Mouse (Mus musculus) midbrain, embryonic 11.5 days (tissue): Measurements from ENCODE around the gene Cenpp. TPM values are rescaled to one million over a fixed set of nuclear protein-coding genes. Genes with fewer than 3 reads are reported as not detected.

Experiments used
- ATAC-seq: fragments of 200-750 bp; cut with Nextera tagmentation; 2 replicates; pipeline ENCODE4 v1.8.0; 2017; ENCODE audit warnings: moderate TSS enrichment, moderate library complexity; ENCODE audit not compliant: low FRiP score
- DNase-seq: peaks from one replicate; pipeline ENCODE4 v3.0.0; 2015; ENCODE audit warnings: low spot score; ENCODE audit errors: missing footprints
- H3K27ac ChIP-seq: fragments of 300-500 bp; sonication (generic); 2 replicates; pipeline ENCODE4 v1.5.1; 2014; ENCODE audit warnings: low read depth, low read length
- H3K27me3 ChIP-seq: fragments of 300-500 bp; sonication (generic); 2 replicates; pipeline ENCODE4 v1.6.1; 2014; ENCODE audit warnings: mild to moderate bottlenecking, low read length, moderate library complexity, mixed read lengths; ENCODE audit not compliant: control insufficient read depth, insufficient read depth
- H3K36me3 ChIP-seq: fragments of 300-500 bp; sonication (generic); 2 replicates; pipeline ENCODE4 v1.6.1; 2014; ENCODE audit warnings: mild to moderate bottlenecking, low read length, moderate library complexity, mixed read lengths; ENCODE audit not compliant: control insufficient read depth, insufficient read depth
- H3K4me1 ChIP-seq: fragments of 300-500 bp; sonication (generic); 2 replicates; pipeline ENCODE4 v1.6.1; 2014; ENCODE audit warnings: low read length; ENCODE audit not compliant: control insufficient read depth, insufficient read depth
- H3K4me2 ChIP-seq: fragments of 300-500 bp; sonication (generic); 2 replicates; pipeline ENCODE4 v1.6.1; 2014; ENCODE audit warnings: mild to moderate bottlenecking, moderate library complexity
- H3K4me3 ChIP-seq: fragments of 300-500 bp; sonication (generic); 2 replicates; pipeline ENCODE4 v1.5.1; 2014; ENCODE audit warnings: low read depth, low read length
- H3K9ac ChIP-seq: fragments of 300-500 bp; sonication (generic); 2 replicates; pipeline ENCODE4 v1.6.1; 2014; ENCODE audit warnings: low read length
- H3K9me3 ChIP-seq: fragments of 300-500 bp; sonication (generic); 2 replicates; pipeline ENCODE4 v1.6.1; 2016; ENCODE audit warnings: low read length; ENCODE audit not compliant: control insufficient read depth
- WGBS: fragments of 180-500 bp; shearing (Covaris S2); extraction: QIAGEN DNeasy Blood & Tissue Kit; methylation state at CpG from one replicate; pipeline ENCODE4 v1.1.7; 2014; 5-methylcytosine and 5-hydroxymethylcytosine counted together
- polyA plus RNA-seq: library from polyadenylated mRNA; unstranded; fragments of >200 nt; fragmentation: Nextera tagmentation; extraction: Ambion mirVana; gene quantifications from 2 replicates; pipeline ENCODE4 v1.2.1, GENCODE M21; 2014

The Cenpp gene
- polyA plus RNA-seq, 1 experiment from 2014 or later, result 40.7 TPM

- Histone ChIP-seq H3K27ac (no peak overlapping the region), H3K9ac (no peak overlapping the region), H3K4me1 (no peaks in the 10 kb centered on the region), H3K4me2 (no peak overlapping the region), H3K27me3 (no peaks in the 10 kb centered on the region), H3K9me3 (no peaks in the 10 kb centered on the region), H3K36me3 (peaks cover 3% of the 10 kb centered on the region), H3K4me3 (no peak overlapping the region)
- 93% methylated on average over 4 of the region's 4 CpGs for WGBS
- DNase-seq (no peak), ATAC-seq (no peak)
These were observed 186.7 kb downstream of the Cenpp start for GRCm38 (mm10) chr13:49465875-49466274.

GRCm38 (mm10) chr13:49462921-49463320 lies 189.7 kb downstream of the Cenpp start:
- Histone ChIP-seq H3K4me1 (no peaks in the 10 kb centered on the region), H3K27me3 (no peaks in the 10 kb centered on the region), H3K9me3 (no peaks in the 10 kb centered on the region), H3K9ac (no peak overlapping the region), H3K4me2 (no peak overlapping the region), H3K4me3 (no peak overlapping the region), H3K36me3 (peaks cover 3% of the 10 kb centered on the region), H3K27ac (no peak overlapping the region)
- ATAC-seq, result no peak
- WGBS, result 94% methylated on average over 2 of the region's 2 CpGs
- no peak for DNase-seq

- DNase-seq, result no peak
- no peak for ATAC-seq
- no peaks in the 10 kb centered on the region for H3K4me1 ChIP-seq
- H3K9me3 ChIP-seq, result no peaks in the 10 kb centered on the region
- H3K27me3 ChIP-seq, result no peaks in the 10 kb centered on the region
- WGBS, result 88% methylated on average over 15 of the region's 15 CpGs
- no peak overlapping the region for H3K4me2 ChIP-seq
- H3K9ac ChIP-seq, result no peak overlapping the region
- no peak overlapping the region for H3K27ac ChIP-seq
- H3K4me3 ChIP-seq, result no peak overlapping the region
- H3K36me3 ChIP-seq, result peaks cover 3% of the 10 kb centered on the region
These were observed 191.0 kb downstream of the Cenpp start for GRCm38 (mm10) chr13:49461458-49462132.

GRCm38 (mm10) chr13:49460692-49461414 lies 191.7 kb downstream of the Cenpp start:
- 87% methylated on average over 5 of the region's 5 CpGs for WGBS
- no peak for ATAC-seq
- H3K9me3 ChIP-seq, result no peaks in the 10 kb centered on the region

GRCm38 (mm10) chr13:49460276-49460675 lies 192.3 kb downstream of the Cenpp start:
- Histone ChIP-seq H3K9ac (no peak overlapping the region), H3K4me2 (no peak overlapping the region), H3K27me3 (no peaks in the 10 kb centered on the region), H3K9me3 (no peaks in the 10 kb centered on the region), H3K27ac (no peak overlapping the region), H3K4me3 (no peak overlapping the region), H3K4me1 (no peaks in the 10 kb centered on the region), H3K36me3 (peaks cover 3% of the 10 kb centered on the region)
- WGBS, result 93% methylated on average over 4 of the region's 4 CpGs
- DNase-seq (no peak), ATAC-seq (no peak)

More at GRCm38 (mm10) chr13:49460692-49461414, 191.7 kb downstream of the Cenpp start:
- H3K27me3 ChIP-seq, result no peaks in the 10 kb centered on the region
- no peak overlapping the region for H3K27ac ChIP-seq
- DNase-seq, result no peak
- no peak overlapping the region for H3K4me2 ChIP-seq
- H3K4me3 ChIP-seq, result no peak overlapping the region
- H3K36me3 ChIP-seq, result peaks cover 3% of the 10 kb centered on the region
- H3K9ac ChIP-seq, result no peak overlapping the region
- no peaks in the 10 kb centered on the region for H3K4me1 ChIP-seq

- no peaks in the 10 kb centered on the region for H3K4me1 ChIP-seq
- H3K36me3 ChIP-seq, result peaks cover 2% of the 10 kb centered on the region
- DNase-seq (peak; percentile 97), ATAC-seq (peak; percentile 83)
- no peak overlapping the region for H3K9ac ChIP-seq
- WGBS, result 56% methylated on average over 5 of the region's 5 CpGs
- no peak overlapping the region for H3K4me3 ChIP-seq
- no peak overlapping the region for H3K4me2 ChIP-seq
- H3K27ac ChIP-seq, result no peak overlapping the region
- no peaks in the 10 kb centered on the region for H3K9me3 ChIP-seq
- H3K27me3 ChIP-seq, result no peaks in the 10 kb centered on the region
These were observed 203.3 kb downstream of the Cenpp start for GRCm38 (mm10) chr13:49449318-49449749.

- DNase-seq (no peak), ATAC-seq (no peak)
- Histone ChIP-seq H3K27me3 (no peaks in the 10 kb centered on the region), H3K9me3 (no peaks in the 10 kb centered on the region), H3K9ac (no peak overlapping the region), H3K27ac (no peak overlapping the region), H3K4me1 (no peaks in the 10 kb centered on the region), H3K36me3 (peaks cover 2% of the 10 kb centered on the region; the same call in 1 of the 2 replicates), H3K4me2 (no peak overlapping the region), H3K4me3 (no peak overlapping the region)
- 94% methylated on average over 6 of the region's 6 CpGs for WGBS
These were observed 208.1 kb downstream of the Cenpp start for GRCm38 (mm10) chr13:49444451-49444850.

GRCm38 (mm10) chr13:49436170-49436569 lies 216.4 kb downstream of the Cenpp start:
- Histone ChIP-seq H3K4me3 (no peak overlapping the region), H3K4me2 (no peak overlapping the region), H3K9ac (no peak overlapping the region), H3K27ac (no peak overlapping the region), H3K9me3 (no peaks in the 10 kb centered on the region), H3K36me3 (no peaks in the 10 kb centered on the region; the same call in none of the 2 replicates), H3K27me3 (no peaks in the 10 kb centered on the region), H3K4me1 (no peaks in the 10 kb centered on the region)
- ATAC-seq (no peak), DNase-seq (no peak)
- 85% methylated on average over 4 of the region's 4 CpGs for WGBS

GRCm38 (mm10) chr13:49435745-49436144 lies 216.8 kb downstream of the Cenpp start:
- ATAC-seq (no peak), DNase-seq (no peak)
- Histone ChIP-seq H3K9me3 (no peaks in the 10 kb centered on the region), H3K36me3 (no peaks in the 10 kb centered on the region; the same call in none of the 2 replicates), H3K27ac (no peak overlapping the region), H3K4me2 (no peak overlapping the region), H3K9ac (no peak overlapping the region), H3K27me3 (no peaks in the 10 kb centered on the region), H3K4me3 (no peak overlapping the region), H3K4me1 (no peaks in the 10 kb centered on the region)
- 75% methylated on average over 1 of the region's 1 CpGs for WGBS
